Mouse (Mus musculus) embryo, embryonic 9.5 days (tissue): ENCODE results near the gene Fbxw17.
"Not testable (repeated sequence)": the region's sequence is repeated elsewhere in the genome, so short reads cannot be mapped to it uniquely, and the experiment has no call there.

Experiments
- DNase-seq: peaks from one replicate; pipeline ENCODE4 v3.0.0-alpha.2; 2017; ENCODE audit errors: extremely low spot score

Fbxw17 gene

DNA sequence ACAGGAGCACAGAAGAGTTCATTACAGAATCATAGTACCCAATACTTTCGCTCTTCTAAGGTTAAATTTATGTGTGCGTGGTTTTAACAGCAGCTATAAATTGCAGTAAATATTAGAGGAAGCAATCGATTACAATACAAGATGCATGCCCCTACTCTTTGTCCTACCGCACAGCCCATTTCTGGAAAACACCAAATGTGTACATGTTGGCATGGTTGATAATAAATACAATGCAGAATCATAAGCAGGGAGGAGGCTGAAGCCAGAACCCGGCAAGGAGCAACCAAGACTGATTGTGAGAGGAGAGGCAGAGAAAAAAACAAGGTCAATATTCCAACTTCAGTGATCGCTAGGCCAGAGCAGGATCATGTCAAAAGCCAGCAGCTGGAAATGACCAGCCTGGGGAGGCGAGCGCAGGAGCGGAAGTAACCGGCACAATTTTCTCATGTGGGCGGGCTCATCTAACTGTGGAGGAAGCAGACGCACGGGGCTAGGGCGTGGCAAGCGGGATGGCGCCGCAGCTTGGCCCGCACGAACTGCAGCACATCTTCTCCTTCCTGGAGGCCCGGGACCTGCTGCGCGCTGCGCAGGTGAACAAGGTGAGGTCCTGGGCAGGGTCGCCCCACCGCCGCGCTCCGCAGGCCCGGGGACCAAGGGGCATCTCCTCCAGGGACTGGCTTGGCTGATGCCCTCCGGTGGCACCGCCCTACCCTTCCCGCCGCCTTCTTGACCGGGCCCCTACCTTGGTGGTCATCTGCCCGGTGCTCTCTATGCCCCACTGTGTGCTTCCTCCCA is at the start of gene Fbxw17:
TSS of gene Fbxw17 (plus strand) at position 476 of the 795 bp plus-strand sequence.
- peak; percentile 78 for DNase-seq

GRCm38 (mm10) chr13:50372934-50373705 is 44.5 kb upstream of the Fbxw17 start:
- DNase-seq: not testable (repeated sequence)

DNA sequence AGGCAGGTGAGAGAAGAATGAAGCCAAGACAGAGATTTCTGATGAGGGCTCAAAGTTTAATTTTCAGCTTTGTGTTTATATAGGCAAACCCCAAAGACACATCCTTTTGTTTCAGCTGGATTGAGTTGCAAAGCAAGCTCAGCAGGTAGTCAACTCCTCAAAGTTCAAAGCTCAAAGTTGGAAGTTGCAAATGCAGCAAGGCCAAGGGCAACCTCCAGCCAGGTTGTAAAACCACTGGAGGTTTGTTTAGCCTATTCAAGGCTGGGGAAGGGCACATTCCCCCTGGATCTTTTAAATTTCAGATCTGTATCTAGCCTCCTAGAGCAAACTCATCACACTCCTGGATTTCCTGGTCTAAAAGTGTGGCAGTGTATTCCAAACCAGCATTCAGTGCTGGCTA is 28.5 kb upstream of the Fbxw17 start:
- DNase-seq: not testable (repeated sequence)

- DNase-seq: no peak
Measured at GRCm38 (mm10) chr13:50418421-50418820, 757 bp downstream of the Fbxw17 start.

GRCm38 (mm10) chr13:50423625-50424209 is 6.1 kb downstream of the Fbxw17 start:
- no peak for DNase-seq

DNA sequence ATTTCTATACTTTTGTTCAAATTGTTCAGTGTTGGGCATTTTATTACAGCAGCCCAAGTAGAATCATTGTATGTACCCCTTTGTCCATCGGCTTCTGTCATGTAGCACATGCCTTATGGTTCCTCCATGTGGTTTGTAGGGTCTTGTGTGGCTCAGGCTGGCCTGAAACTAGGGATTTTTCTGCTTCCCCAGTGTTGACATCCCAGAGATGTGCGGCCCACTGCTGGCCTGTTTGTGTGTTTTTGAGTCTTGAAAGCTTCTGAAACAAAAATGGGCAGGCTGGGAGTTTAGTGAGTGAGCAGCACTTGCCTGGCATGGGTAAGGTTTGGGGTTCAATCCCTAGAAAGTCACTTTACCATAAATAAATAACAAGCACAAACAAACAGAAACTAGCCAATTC is 6.9 kb downstream of the Fbxw17 start:
- no peak for DNase-seq

DNA sequence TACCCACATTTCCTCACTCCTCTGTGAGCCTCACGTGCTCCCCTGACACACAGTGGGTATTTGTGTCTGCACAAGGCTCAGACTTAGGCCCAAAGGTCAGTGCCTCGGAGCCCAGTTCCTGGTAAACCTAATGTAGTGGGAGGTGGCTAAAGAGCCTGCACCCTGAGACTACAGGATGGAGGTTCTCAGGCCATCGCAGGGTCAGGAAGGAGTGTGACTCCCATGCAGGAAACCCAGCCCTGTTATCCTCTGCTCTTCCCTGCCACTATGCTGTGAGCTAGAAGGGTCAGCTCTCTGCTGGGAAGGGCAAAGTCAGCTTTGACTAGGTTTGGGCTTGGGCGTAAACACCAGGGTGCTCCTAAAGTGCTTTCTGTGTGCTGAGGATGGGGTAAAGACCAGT is 9.0 kb downstream of the Fbxw17 start:
- no peak for DNase-seq

DNA sequence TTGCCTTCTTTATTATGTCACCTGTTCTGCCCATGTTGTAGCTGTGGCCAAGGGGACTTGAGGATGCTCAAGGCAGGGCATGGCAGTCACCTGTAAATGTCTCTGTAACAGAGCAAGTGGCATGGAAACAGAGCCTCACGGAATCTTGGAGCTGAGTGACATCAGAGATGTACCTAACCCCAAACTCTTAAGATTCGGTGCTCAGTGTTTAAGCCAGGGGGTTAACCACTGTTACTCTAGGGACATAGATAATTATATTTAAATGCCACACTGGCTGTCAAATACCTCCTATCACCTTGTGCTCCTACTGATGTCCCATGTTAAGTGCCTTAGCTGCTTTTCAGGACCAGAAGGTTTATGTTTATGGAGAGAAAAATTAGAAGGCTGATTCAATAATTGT is 26.1 kb downstream of the Fbxw17 start, which contains the start of gene Gm47429:
TSS of gene Gm47429 (minus strand) at position 101 of the 400 bp plus-strand sequence.
- DNase-seq: no peak

- DNase-seq: no peak
Measured at GRCm38 (mm10) chr13:50445261-50445660, 27.6 kb downstream of the Fbxw17 start.

- not testable (repeated sequence) for DNase-seq
Measured at GRCm38 (mm10) chr13:50452266-50452665, 34.6 kb downstream of the Fbxw17 start.

GRCm38 (mm10) chr13:50453426-50453825 is 35.8 kb downstream of the Fbxw17 start:
- DNase-seq: no peak

DNA sequence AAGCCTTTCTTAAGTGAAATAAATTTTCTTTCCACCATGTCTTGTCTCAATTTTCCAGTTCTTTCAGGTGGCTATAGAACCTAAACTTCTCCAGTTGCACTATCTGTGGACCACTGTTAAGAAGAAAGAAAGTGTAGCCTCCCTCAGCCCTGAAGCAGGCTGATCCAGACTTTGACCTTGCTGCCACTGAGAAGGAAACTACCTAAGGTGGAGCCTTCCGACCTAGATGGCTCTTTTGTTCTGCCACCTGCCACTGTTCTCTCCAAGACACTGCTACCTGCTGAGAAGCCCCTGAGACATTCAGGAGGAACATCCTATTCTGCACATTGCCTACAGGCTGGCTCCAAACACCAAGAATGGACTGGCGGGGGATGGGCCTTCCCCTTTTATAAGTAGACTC is 42.8 kb downstream of the Fbxw17 start:
- not testable (repeated sequence) for DNase-seq

GRCm38 (mm10) chr13:50464621-50465562 is 47.2 kb downstream of the Fbxw17 start:
- peak; percentile 12 for DNase-seq

DNA sequence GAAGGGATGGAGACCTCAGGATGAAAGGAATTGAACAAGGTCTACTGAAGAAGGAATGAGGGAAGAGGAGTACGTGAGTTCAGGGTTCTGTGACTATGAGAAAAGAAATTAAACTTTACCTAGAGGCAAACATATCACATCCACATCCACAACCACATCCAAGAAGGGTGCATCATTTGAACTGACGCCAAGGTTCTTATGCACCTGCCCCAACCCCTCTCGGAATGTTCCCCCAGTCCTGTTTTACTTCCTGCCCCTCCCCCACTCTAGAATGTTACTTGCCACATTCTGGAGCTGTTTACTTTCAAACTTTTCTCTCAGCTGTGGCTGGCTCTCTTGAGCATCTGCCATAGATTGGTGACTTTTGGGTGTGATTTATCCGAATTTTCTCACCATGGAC is 49.3 kb downstream of the Fbxw17 start, which contains the start of gene Nutm2:
TSS of gene Nutm2 (plus strand) at position 301 of the 400 bp plus-strand sequence.
- no peak for DNase-seq
